Mouse (Mus musculus): ENCODE data around the gene Gm21440.
"Not testable (repeated sequence)": the region's sequence is repeated elsewhere in the genome, so short reads cannot be mapped to it uniquely, and the experiment has no call there.

Gm21440 gene

GRCm38 (mm10) chrY:13252091-13252490 lies at the start of gene Gm21440, which contains the start of gene Gm21454:
Gene Gm21440 (plus strand): TSS chrY:13252391.
Gene Gm21454 (plus strand): TSS chrY:13252442.
- DNase-seq (ENCODE audit: low spot score in 2 of 2) = not testable (repeated sequence)

DNA sequence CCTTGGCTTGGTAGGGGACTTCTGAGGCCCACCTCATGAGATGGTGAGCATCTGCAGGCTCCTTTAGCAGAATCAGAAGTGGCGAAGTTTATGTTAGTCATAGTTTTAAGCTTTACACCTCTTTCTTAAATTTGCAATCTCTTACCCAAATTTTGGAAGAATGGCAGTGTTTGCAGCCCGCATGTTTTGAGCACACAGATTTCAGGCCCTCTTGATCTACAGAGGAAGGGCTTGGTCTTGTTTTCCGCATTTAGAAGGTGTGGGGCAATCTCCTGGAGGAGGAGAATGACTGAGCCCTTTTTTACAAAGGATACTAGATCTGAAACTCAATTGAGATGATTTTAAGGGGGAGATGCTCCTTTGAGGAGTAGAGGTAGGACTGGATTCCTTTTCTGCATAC lies 28.4 kb upstream of the Gm21440 start, which contains the start of gene Gm21828:
Gene Gm21828, minus strand, starts transcription at position 101 of the 400 bp plus-strand sequence.
- not testable (repeated sequence) for DNase-seq (ENCODE audit: low spot score in 2 of 2)

All from frontal cortex, postnatal 14 days (tissue).